Mouse (Mus musculus): ENCODE results near the gene BC049762.

Gene BC049762

GRCm38 (mm10) chr11:51214021-51214420, 48.8 kb downstream of the BC049762 start:
- no peak for DNase-seq

- no peak for DNase-seq
Observed at GRCm38 (mm10) chr11:51211426-51211825, 51.4 kb downstream of the BC049762 start.

DNA sequence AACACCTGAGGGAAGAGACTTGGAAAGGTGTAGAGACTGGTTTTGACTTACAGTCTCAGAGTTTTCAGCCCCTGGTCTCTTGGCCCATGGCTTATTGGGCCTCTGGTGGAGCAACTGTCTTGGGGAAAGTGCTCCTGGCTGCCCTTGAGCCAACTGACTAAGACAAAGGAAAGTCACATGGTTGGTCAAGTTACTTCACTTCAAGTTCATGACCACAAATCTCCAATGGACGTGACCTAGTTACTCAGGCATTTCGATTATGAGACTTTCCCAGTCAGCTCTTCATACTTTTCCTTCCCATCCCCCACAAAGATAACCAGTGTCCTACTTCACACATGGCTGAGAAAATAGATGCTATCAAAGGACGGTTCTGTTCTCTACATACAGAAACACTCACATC, 55.1 kb downstream of the BC049762 start:
- no peak for DNase-seq

All from lung, postnatal 14 days (tissue).